Mouse (Mus musculus): ENCODE data around the gene Slc39a8.

- TF ChIP-seq CTCF (IDR thresholded peaks at IDR 0.05; ENCODE audit: low read depth, low read length) (no peak), POLR2A (IDR thresholded peaks at IDR 0.05; ENCODE audit: insufficient read depth, low read length) (no peak)
These were observed 112.4 kb downstream of the Slc39a8 start for GRCm38 (mm10) chr3:135937455-135937854.

Data from ES-Bruce4 (cell line).